ENCODE assay signal across 17 mouse cellular contexts in the genomic region with DNA sequence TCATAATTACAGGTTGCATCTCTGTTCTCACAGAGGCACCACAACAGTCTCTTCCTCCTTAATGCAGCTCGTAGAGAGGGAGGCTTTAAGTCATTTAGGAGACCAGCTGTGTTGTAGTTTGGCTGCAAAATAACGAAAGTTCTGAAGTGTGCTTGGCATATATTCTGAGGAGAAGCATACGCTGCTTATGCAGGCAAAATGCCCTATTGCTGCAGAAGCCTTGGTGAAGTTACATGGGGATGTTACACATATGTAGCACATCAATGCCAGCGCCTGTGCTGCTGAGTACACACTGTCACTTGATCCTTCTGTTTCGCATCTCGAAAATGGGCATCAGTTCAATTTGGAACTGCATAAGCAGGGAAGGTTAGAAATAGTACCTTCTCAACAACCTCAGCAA.
DNase-seq lines count a peak whose midpoint lies in the region; ATAC-seq and TF ChIP-seq lines count a peak whose summit lies in the region.
"Had no signal": no experiment of that assay in that cellular context is flagged by ENCODE, and none has a peak within 500 bp of the region (broad histone marks: within the 10 kb centered on the region; RNA-seq: fewer than 3 reads in every experiment).

No protein-coding gene starts in this region.

- no peak overlapping the region for H3K9ac ChIP-seq in forebrain, postnatal 0 days
- H3K9ac ChIP-seq in hindbrain, embryonic 14.5 days, result no peak overlapping the region
- H3K9ac ChIP-seq: embryonic facial prominence, embryonic 15.5 days; heart, embryonic 15.5 days; intestine, embryonic 15.5 days; liver, embryonic 13.5 days; midbrain, embryonic 12.5 days had no signal

- no peaks in the 10 kb centered on the region for H3K27me3 ChIP-seq in forebrain, postnatal 0 days (ENCODE audit: insufficient read depth, low read length)
- no peaks in the 10 kb centered on the region for H3K27me3 ChIP-seq in hindbrain, embryonic 14.5 days (ENCODE audit: control insufficient read depth, insufficient read depth, low read length)
- H3K27me3 ChIP-seq: embryonic facial prominence, embryonic 15.5 days; heart, embryonic 15.5 days; intestine, embryonic 15.5 days; liver, embryonic 13.5 days; midbrain, embryonic 12.5 days had no signal

- WGBS in forebrain, postnatal 0 days, result 61% methylated on average over 6 of the region's 6 CpGs
- WGBS in hindbrain, embryonic 14.5 days, result 92% methylated on average over 6 of the region's 6 CpGs

- H3K36me3 ChIP-seq in forebrain, postnatal 0 days (ENCODE audit: insufficient read depth), result no peaks in the 10 kb centered on the region
- H3K36me3 ChIP-seq in hindbrain, embryonic 14.5 days (replicated peaks; ENCODE audit: control insufficient read depth, insufficient read depth), result no peaks in the 10 kb centered on the region
- H3K36me3 ChIP-seq: embryonic facial prominence, embryonic 15.5 days; heart, embryonic 15.5 days; intestine, embryonic 15.5 days; liver, embryonic 13.5 days; midbrain, embryonic 12.5 days had no signal

- ATAC-seq in forebrain, postnatal 0 days, result peak; percentile 99
- ATAC-seq in hindbrain, embryonic 14.5 days (ENCODE audit: low FRiP score), result no peak
- ATAC-seq: intestine, embryonic 15.5 days had no signal

- no peak for TF ChIP-seq CTCF in left cerebral cortex, adult 2 months (IDR thresholded peaks at IDR 0.05)
- TF ChIP-seq CTCF in forebrain, postnatal 0 days (IDR thresholded peaks at IDR 0.05; ENCODE audit: low read depth), result no peak

- no peak overlapping the region for H3K27ac ChIP-seq in left cerebral cortex, adult 2 months
- H3K27ac ChIP-seq in forebrain, postnatal 0 days (ENCODE audit: low read depth, low read length), result no peak overlapping the region
- H3K27ac ChIP-seq in hindbrain, embryonic 14.5 days, result no peak overlapping the region
- H3K27ac ChIP-seq: embryonic facial prominence, embryonic 15.5 days; heart, embryonic 15.5 days; intestine, embryonic 15.5 days; kidney, postnatal 0 days; liver, embryonic 13.5 days; midbrain, embryonic 12.5 days had no signal

- H3K4me2 ChIP-seq in forebrain, postnatal 0 days (ENCODE audit: low read depth), result no peak overlapping the region
- H3K4me2 ChIP-seq in hindbrain, embryonic 14.5 days (replicated peaks), result no peak overlapping the region
- H3K4me2 ChIP-seq: embryonic facial prominence, embryonic 15.5 days; heart, embryonic 15.5 days; intestine, embryonic 15.5 days; liver, embryonic 13.5 days; midbrain, embryonic 12.5 days had no signal

- no peaks in the 10 kb centered on the region for H3K4me1 ChIP-seq in forebrain, postnatal 0 days (ENCODE audit: insufficient read depth)
- no peaks in the 10 kb centered on the region for H3K4me1 ChIP-seq in hindbrain, embryonic 14.5 days (replicated peaks; ENCODE audit: control insufficient read depth, insufficient read depth, low read length)
- H3K4me1 ChIP-seq: embryonic facial prominence, embryonic 15.5 days; heart, embryonic 15.5 days; intestine, embryonic 15.5 days; liver, embryonic 13.5 days; midbrain, embryonic 12.5 days had no signal

- no peaks in the 10 kb centered on the region for H3K9me3 ChIP-seq in forebrain, postnatal 0 days (ENCODE audit: low read length)
- no peaks in the 10 kb centered on the region for H3K9me3 ChIP-seq in hindbrain, embryonic 14.5 days (ENCODE audit: control insufficient read depth, low read length)
- H3K9me3 ChIP-seq: embryonic facial prominence, embryonic 15.5 days; heart, embryonic 15.5 days; intestine, embryonic 15.5 days; liver, embryonic 13.5 days; midbrain, embryonic 12.5 days had no signal

- DNase-seq in left cerebral cortex, adult 9 months (ENCODE audit: low spot score in 2 of 2), result peak; percentile 3 to 41
- DNase-seq in left cerebral cortex, adult 2 months (ENCODE audit: extremely low spot score in 1 of 2, low spot score in 2 of 2), result no peak
- peak; percentile 77 for DNase-seq in forebrain, postnatal 0 days
- DNase-seq in layer of hippocampus, adult 9-11 months, result peak; percentile 81
- peak; percentile 10 for DNase-seq in right cerebral cortex, postnatal 14 days
- DNase-seq in hindbrain, embryonic 14.5 days (ENCODE audit: low spot score), result no peak
- no peak for DNase-seq in spleen, postnatal 14 days (ENCODE audit: low spot score in 2 of 2)
- DNase-seq in embryo, embryonic 10 days (ENCODE audit: low spot score), result no peak
- DNase-seq: cerebellum, adult 18-20 months; liver, embryonic 13.5 days; lung, postnatal 4 days had no signal

- no peak overlapping the region for H3K4me3 ChIP-seq in left cerebral cortex, adult 2 months
- no peak overlapping the region for H3K4me3 ChIP-seq in forebrain, postnatal 0 days (ENCODE audit: low read depth, low read length)
- no peak overlapping the region for H3K4me3 ChIP-seq in hindbrain, embryonic 14.5 days (replicated peaks; ENCODE audit: low read length)
- H3K4me3 ChIP-seq: embryonic facial prominence, embryonic 15.5 days; heart, embryonic 15.5 days; intestine, embryonic 15.5 days; liver, embryonic 13.5 days; midbrain, embryonic 12.5 days; myocyte had no signal

- intact Hi-C loops in left cerebral cortex, adult 2 months (cut with DNase I), result no loop called here

Comparison
In these comparisons a context has a peak if more than half of its experiments do, and no peak if none do; other contexts are left out.
1. DNase-seq: peak in left cerebral cortex, adult 9 months (2 of 2), forebrain, postnatal 0 days (single experiment), layer of hippocampus, adult 9-11 months (single experiment) and right cerebral cortex, postnatal 14 days (single experiment); none in left cerebral cortex, adult 2 months (0 of 2), hindbrain, embryonic 14.5 days (single experiment), spleen, postnatal 14 days (0 of 2) and embryo, embryonic 10 days (single experiment).